In the genomic region with DNA sequence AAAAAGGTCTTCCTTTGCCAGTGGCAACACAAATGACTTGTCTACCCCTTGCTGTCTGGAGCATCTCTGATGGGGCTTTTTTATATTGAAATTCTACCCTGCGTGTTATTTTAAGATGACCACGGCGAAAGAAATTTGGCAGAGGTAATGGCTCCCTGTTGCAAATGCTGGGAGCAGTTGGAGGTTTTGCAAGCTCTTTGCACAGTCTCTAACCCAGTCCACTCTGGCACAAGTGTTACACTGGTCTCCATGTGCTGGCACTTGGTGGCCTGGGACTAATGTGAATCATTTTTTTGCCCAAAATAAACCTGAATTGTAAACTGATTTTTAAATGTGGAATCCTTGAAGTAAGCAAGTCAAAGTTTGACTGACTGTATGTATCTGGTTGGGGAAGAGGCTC, we compare ENCODE assay signal across 9 mouse cellular contexts.
DNase-seq lines count a peak whose midpoint lies in the region; ATAC-seq and TF ChIP-seq lines count a peak whose summit lies in the region.
"Had no signal": no experiment of that assay in that cellular context is flagged by ENCODE, and none has a peak within 500 bp of the region (broad histone marks: within the 10 kb centered on the region; RNA-seq: fewer than 3 reads in every experiment).

No protein-coding gene starts in this region.

- peak overlapping the region; percentile 80 for H3K27ac ChIP-seq in layer of hippocampus, adult 2 months
- H3K27ac ChIP-seq in cerebellum, adult 2 months (ENCODE audit: insufficient read depth, low read length), result peak overlapping the region; percentile 32
- H3K27ac ChIP-seq in heart, embryonic 14.5 days (replicated peaks in 1 of 2; ENCODE audit: control insufficient read depth in 1 of 2, insufficient read depth in 1 of 2, low read depth in 2 of 2, low read length in 2 of 2), result peak overlapping the region; percentile 26 to 29; a peak in 1 of 4 replicates

- H3K27me3 ChIP-seq in cerebellum, adult 2 months (ENCODE audit: control insufficient read depth, insufficient read depth, low read length), result no peaks in the 10 kb centered on the region
- no peaks in the 10 kb centered on the region for H3K27me3 ChIP-seq in heart, embryonic 14.5 days (ENCODE audit: control insufficient read depth, insufficient read depth, low read length)

- peaks cover 20% of the 10 kb centered on the region for H3K4me1 ChIP-seq in cerebellum, adult 2 months (ENCODE audit: control insufficient read depth, insufficient read depth, low read length)
- peaks cover 17 to 25% of the 10 kb centered on the region in 2 experiments for H3K4me1 ChIP-seq in heart, embryonic 14.5 days (ENCODE audit: control insufficient read depth in 2 of 2, insufficient read depth in 2 of 2, low read length in 2 of 2)

- H3K4me3 ChIP-seq in layer of hippocampus, adult 2 months, result no peak overlapping the region
- no peak overlapping the region for H3K4me3 ChIP-seq in cerebellum, adult 2 months (replicated peaks; ENCODE audit: insufficient read depth, low read depth, low read length)
- H3K4me3 ChIP-seq in heart, embryonic 14.5 days (ENCODE audit: control insufficient read depth in 1 of 2, insufficient read depth in 1 of 2, low read depth in 1 of 2, low read length in 2 of 2), result no peak overlapping the region

- no peaks in the 10 kb centered on the region for H3K36me3 ChIP-seq in heart, embryonic 14.5 days (ENCODE audit: control insufficient read depth, insufficient read depth, low read length)

- H3K9me3 ChIP-seq in heart, embryonic 14.5 days (ENCODE audit: control insufficient read depth, low read length), result no peaks in the 10 kb centered on the region

- no peak overlapping the region for H3K4me2 ChIP-seq in heart, embryonic 14.5 days (ENCODE audit: low read length)

- no peak for TF ChIP-seq CTCF in layer of hippocampus, adult 2 months (conservative IDR thresholded peaks at IDR 0.05)
- TF ChIP-seq CTCF in cerebellum, adult 2 months (IDR thresholded peaks at IDR 0.05; ENCODE audit: borderline replicate concordance, insufficient read depth, low read depth, low read length), result no peak

- no peak overlapping the region for H3K9ac ChIP-seq in heart, embryonic 14.5 days (ENCODE audit: low read length)

- TF ChIP-seq POLR2A in cerebellum, adult 2 months (IDR thresholded peaks at IDR 0.05; ENCODE audit: borderline replicate concordance, insufficient read depth, low read length), result no peak

- 2% methylated on average over 3 of the region's 3 CpGs for WGBS in cerebellum, adult 2 months
- WGBS in heart, embryonic 14.5 days, result 84% methylated on average over 3 of the region's 3 CpGs

- DNase-seq in cerebellum, adult 11-12 months, result peak; percentile 60
- DNase-seq in cerebellum, postnatal 4 days (ENCODE audit: low spot score in 2 of 2), result no peak
- DNase-seq in layer of hippocampus, adult 2 months (ENCODE audit: low spot score in 2 of 2), result no peak
- DNase-seq in layer of hippocampus, postnatal 36 days, result no peak
- DNase-seq in cerebellum, adult 2 months, result peak; percentile 57 to 82
- no peak for DNase-seq in kidney, adult 18-20 months
- DNase-seq in natural killer cell, adult 2 months (ENCODE audit: low spot score in 2 of 2), result no peak
- DNase-seq: kidney, postnatal 10 days had no signal

- ATAC-seq in heart, embryonic 14.5 days (ENCODE audit: insufficient number of reproducible peaks, insufficient read depth, low FRiP score, low read depth), result no peak

Comparison
In these comparisons a context has a peak if more than half of its experiments do, and no peak if none do; other contexts are left out.
1. DNase-seq: peak in cerebellum, adult 11-12 months (single experiment) and cerebellum, adult 2 months (2 of 2); none in cerebellum, postnatal 4 days (0 of 2), layer of hippocampus, adult 2 months (0 of 2), layer of hippocampus, postnatal 36 days (0 of 2), kidney, adult 18-20 months (single experiment) and natural killer cell, adult 2 months (0 of 2).
2. H3K27ac ChIP-seq: peak in every context shown above with its lines; median percentile 80 in layer of hippocampus, adult 2 months; 32 in cerebellum, adult 2 months; 28 in heart, embryonic 14.5 days.